Mouse (Mus musculus) forebrain, embryonic 12.5 days (tissue): ENCODE measurements around the gene Samd10. TPM values are rescaled to one million over a fixed set of nuclear protein-coding genes. Genes with fewer than 3 reads are reported as not detected.

Experiments
- ATAC-seq: fragments of 200-750 bp; cut with Nextera tagmentation; 2 replicates; pipeline ENCODE4 v1.8.0; 2017; ENCODE audit warnings: moderate TSS enrichment; ENCODE audit not compliant: low FRiP score
- H3K27ac ChIP-seq: fragments of 300-500 bp; sonication (generic); 2 replicates; pipeline ENCODE4 v1.5.1; 2016; ENCODE audit warnings: mild to moderate bottlenecking
- H3K27me3 ChIP-seq: fragments of 300-500 bp; sonication (generic); 2 replicates; pipeline ENCODE4 v1.6.1; 2016; ENCODE audit warnings: mild to moderate bottlenecking
- H3K36me3 ChIP-seq: fragments of 300-500 bp; sonication (generic); replicated peaks from 2 replicates; pipeline ENCODE4 v1.6.1; 2016; ENCODE audit warnings: mild to moderate bottlenecking
- H3K4me1 ChIP-seq: fragments of 300-500 bp; sonication (generic); 2 replicates; pipeline ENCODE4 v1.6.1; 2016
- H3K4me2 ChIP-seq: fragments of 300-500 bp; sonication (generic); 2 replicates; pipeline ENCODE4 v1.6.1; 2016; ENCODE audit warnings: mild to moderate bottlenecking, moderate library complexity
- H3K4me3 ChIP-seq: fragments of 300-500 bp; sonication (generic); replicated peaks from 2 replicates; pipeline ENCODE4 v1.5.1; 2016; ENCODE audit warnings: mild to moderate bottlenecking
- H3K9ac ChIP-seq: fragments of 300-500 bp; sonication (generic); 2 replicates; pipeline ENCODE4 v1.6.1; 2016; ENCODE audit warnings: mild to moderate bottlenecking
- H3K9me3 ChIP-seq: fragments of 300-500 bp; sonication (generic); 2 replicates; pipeline ENCODE4 v1.6.1; 2016
- WGBS: fragments of 180-500 bp; shearing (Covaris S2); methylation state at CpG from one replicate; pipeline ENCODE4 v1.1.7; 2016; 5-methylcytosine and 5-hydroxymethylcytosine counted together
- polyA plus RNA-seq: library from polyadenylated mRNA; unstranded; fragments of >200 nt; fragmentation: Nextera tagmentation; extraction: Ambion mirVana; gene quantifications from 2 replicates; pipeline ENCODE4 v1.2.1, GENCODE M21; 2016

Gene Samd10
- polyA plus RNA-seq, 1 experiment from 2014 or later: 71.3 TPM

GRCm38 (mm10) chr2:181589732-181590105 lies 9.3 kb downstream of the Samd10 start:
- Histone ChIP-seq H3K27ac (no peak overlapping the region), H3K4me1 (peaks cover 19% of the 10 kb centered on the region), H3K9ac (no peak overlapping the region), H3K4me3 (no peak overlapping the region), H3K9me3 (no peaks in the 10 kb centered on the region), H3K36me3 (peaks cover 61% of the 10 kb centered on the region), H3K4me2 (no peak overlapping the region), H3K27me3 (no peaks in the 10 kb centered on the region)
- no peak for ATAC-seq
- 95% methylated on average over 9 of the region's 9 CpGs for WGBS

- Histone ChIP-seq H3K27me3 (no peaks in the 10 kb centered on the region), H3K4me3 (no peak overlapping the region), H3K9ac (no peak overlapping the region), H3K4me2 (no peak overlapping the region), H3K36me3 (peaks cover 66% of the 10 kb centered on the region), H3K4me1 (peaks cover 19% of the 10 kb centered on the region), H3K27ac (no peak overlapping the region), H3K9me3 (no peaks in the 10 kb centered on the region)
- WGBS: 91% methylated on average over 10 of the region's 10 CpGs
- no peak for ATAC-seq
Observed at GRCm38 (mm10) chr2:181589011-181589731, 9.8 kb downstream of the Samd10 start.

- H3K27ac ChIP-seq: no peak overlapping the region
- H3K36me3 ChIP-seq: peaks cover 74% of the 10 kb centered on the region
- no peak overlapping the region for H3K4me2 ChIP-seq
- WGBS: 91% methylated on average over 11 of the region's 11 CpGs
- ATAC-seq: no peak
- H3K9ac ChIP-seq: no peak overlapping the region
- peaks cover 18% of the 10 kb centered on the region for H3K4me1 ChIP-seq
- H3K4me3 ChIP-seq: no peak overlapping the region
- no peaks in the 10 kb centered on the region for H3K9me3 ChIP-seq
- no peaks in the 10 kb centered on the region for H3K27me3 ChIP-seq
Observed at GRCm38 (mm10) chr2:181588229-181588780, 10.7 kb downstream of the Samd10 start.

GRCm38 (mm10) chr2:181587796-181588195 lies 11.2 kb downstream of the Samd10 start:
- Histone ChIP-seq H3K4me2 (no peak overlapping the region), H3K4me3 (no peak overlapping the region), H3K9ac (no peak overlapping the region), H3K27me3 (no peaks in the 10 kb centered on the region), H3K9me3 (no peaks in the 10 kb centered on the region), H3K27ac (no peak overlapping the region), H3K4me1 (peaks cover 13% of the 10 kb centered on the region), H3K36me3 (peaks cover 78% of the 10 kb centered on the region)
- no peak for ATAC-seq
- 83% methylated on average over 6 of the region's 6 CpGs for WGBS

GRCm38 (mm10) chr2:181586124-181586523 lies 12.9 kb downstream of the Samd10 start:
- Histone ChIP-seq H3K4me3 (no peak overlapping the region), H3K9me3 (no peaks in the 10 kb centered on the region), H3K9ac (no peak overlapping the region), H3K27me3 (no peaks in the 10 kb centered on the region), H3K27ac (no peak overlapping the region), H3K36me3 (peaks cover 79% of the 10 kb centered on the region), H3K4me1 (peaks cover 4% of the 10 kb centered on the region), H3K4me2 (no peak overlapping the region)
- no peak for ATAC-seq
- 97% methylated on average over 3 of the region's 3 CpGs for WGBS

- no peak for ATAC-seq
- Histone ChIP-seq H3K27me3 (no peaks in the 10 kb centered on the region), H3K27ac (no peak overlapping the region), H3K4me2 (no peak overlapping the region), H3K36me3 (peaks cover 76% of the 10 kb centered on the region), H3K4me3 (no peak overlapping the region), H3K9me3 (no peaks in the 10 kb centered on the region), H3K9ac (no peak overlapping the region), H3K4me1 (peaks cover 5% of the 10 kb centered on the region)
- WGBS: 95% methylated on average over 5 of the region's 5 CpGs
Observed at GRCm38 (mm10) chr2:181585506-181585905, 13.5 kb downstream of the Samd10 start.

- H3K9ac ChIP-seq: no peak within 1 kb of the TSS
- no peaks in the 10 kb centered on the region for H3K9me3 ChIP-seq
- no peak within 1 kb of the TSS for H3K4me2 ChIP-seq
- H3K4me3 ChIP-seq: no peak within 1 kb of the TSS
- peaks cover 11% of the 10 kb centered on the region for H3K4me1 ChIP-seq
- WGBS: 93% methylated on average over 4 of the region's 4 CpGs
- no peaks in the 10 kb centered on the region for H3K27me3 ChIP-seq
- peaks cover 65% of the 10 kb centered on the region for H3K36me3 ChIP-seq
- no peak within 1 kb of the TSS for H3K27ac ChIP-seq
- no peak for ATAC-seq
Observed at GRCm38 (mm10) chr2:181584411-181584942, 14.5 kb downstream of the Samd10 start, which contains the start of gene Uckl1. Gene Uckl1, minus strand, starts transcription at chr2:181584892.

GRCm38 (mm10) chr2:181583460-181584257 lies 15.4 kb downstream of the Samd10 start:
- WGBS: 86% methylated on average over 3 of the region's 3 CpGs

GRCm38 (mm10) chr2:181582939-181583338 lies 16.1 kb downstream of the Samd10 start:
- no peak overlapping the region for H3K4me3 ChIP-seq
- no peaks in the 10 kb centered on the region for H3K27me3 ChIP-seq
- peaks cover 50% of the 10 kb centered on the region for H3K36me3 ChIP-seq
- H3K4me2 ChIP-seq: no peak overlapping the region
- no peaks in the 10 kb centered on the region for H3K9me3 ChIP-seq
- peaks cover 11% of the 10 kb centered on the region for H3K4me1 ChIP-seq
- ATAC-seq: no peak
- H3K27ac ChIP-seq: no peak overlapping the region
- WGBS: 91% methylated on average over 1 of the region's 1 CpGs
- no peak overlapping the region for H3K9ac ChIP-seq

More at GRCm38 (mm10) chr2:181583460-181584257, 15.4 kb downstream of the Samd10 start:
- Histone ChIP-seq H3K4me3 (no peak overlapping the region), H3K9ac (no peak overlapping the region), H3K27me3 (no peaks in the 10 kb centered on the region), H3K36me3 (peaks cover 57% of the 10 kb centered on the region), H3K27ac (no peak overlapping the region), H3K4me2 (no peak overlapping the region), H3K9me3 (no peaks in the 10 kb centered on the region), H3K4me1 (peaks cover 11% of the 10 kb centered on the region)
- no peak for ATAC-seq

GRCm38 (mm10) chr2:181582358-181582757 lies 16.7 kb downstream of the Samd10 start:
- no peak for ATAC-seq
- no peak overlapping the region for H3K9ac ChIP-seq
- WGBS: 71% methylated on average over 2 of the region's 2 CpGs
- peak overlapping the region; percentile 75; the same call in 1 of the 2 replicates for H3K4me3 ChIP-seq
- H3K9me3 ChIP-seq: no peaks in the 10 kb centered on the region
- peak overlapping the region; percentile 94 for H3K4me2 ChIP-seq
- no peaks in the 10 kb centered on the region for H3K27me3 ChIP-seq
- H3K4me1 ChIP-seq: peaks cover 11% of the 10 kb centered on the region
- peaks cover 44% of the 10 kb centered on the region for H3K36me3 ChIP-seq
- no peak overlapping the region for H3K27ac ChIP-seq

GRCm38 (mm10) chr2:181581402-181582120 lies 17.5 kb downstream of the Samd10 start:
- H3K36me3 ChIP-seq: peaks cover 36% of the 10 kb centered on the region
- ATAC-seq: peak; percentile 89
- H3K9ac ChIP-seq: peak overlapping the region; percentile 79
- H3K4me2 ChIP-seq: peak overlapping the region; percentile 94
- peak overlapping the region; percentile 91 for H3K27ac ChIP-seq
- no peaks in the 10 kb centered on the region for H3K27me3 ChIP-seq
- under 1% methylated on average over 49 of the region's 49 CpGs for WGBS
- no peaks in the 10 kb centered on the region for H3K9me3 ChIP-seq
- peak overlapping the region; percentile 75 for H3K4me3 ChIP-seq
- H3K4me1 ChIP-seq: peaks cover 11% of the 10 kb centered on the region

GRCm38 (mm10) chr2:181581016-181581401 lies 18.0 kb downstream of the Samd10 start:
- ATAC-seq: peak; percentile 74
- H3K27ac ChIP-seq: peak overlapping the region; percentile 91
- peak overlapping the region; percentile 94 for H3K4me2 ChIP-seq
- H3K9me3 ChIP-seq: no peaks in the 10 kb centered on the region
- H3K4me1 ChIP-seq: peaks cover 11% of the 10 kb centered on the region
- H3K27me3 ChIP-seq: no peaks in the 10 kb centered on the region
- H3K4me3 ChIP-seq: peak overlapping the region; percentile 75
- H3K9ac ChIP-seq: peak overlapping the region; percentile 79
- under 1% methylated on average over 11 of the region's 11 CpGs for WGBS
- H3K36me3 ChIP-seq: peaks cover 31% of the 10 kb centered on the region
